Mouse (Mus musculus) bone marrow, adult 2 months (tissue): ENCODE measurements at regions not wholly inside any gene's neighbourhood (a gene's known extent, or its start where the extent isn't known, plus 50 kb on each side); places are given as distances from the start of the nearest gene placed in this dataset.

Source experiments
- CTCF ChIP-seq: fragments of 200-500 bp; IDR thresholded peaks from 2 replicates; pipeline ENCODE4 v1.5.1; 2011; ENCODE audit warnings: low read length, control low read depth; ENCODE audit not compliant: control insufficient read depth, insufficient read depth
- POLR2A ChIP-seq: fragments of 200-500 bp; IDR thresholded peaks from 2 replicates; pipeline ENCODE4 v1.6.1; 2011; ENCODE audit warnings: low read depth, mild to moderate bottlenecking, control low read depth, low read length, borderline replicate concordance; ENCODE audit not compliant: control insufficient read depth

- TF ChIP-seq CTCF (no peak), POLR2A (no peak)
Measured at GRCm38 (mm10) chr8:26309764-26310163, 190.4 kb downstream of the Gm45692 start.
